Mouse (Mus musculus): ENCODE measurements around the gene Il6.
"Not testable (repeated sequence)": the region's sequence is repeated elsewhere in the genome, so short reads cannot be mapped to it uniquely, and the experiment has no call there.

Gene Il6

GRCm38 (mm10) chr5:30012726-30013503 is at the start of gene Il6:
Il6 (plus strand) TSS chr5:30013114.
- peak; percentile 95 to 96 for DNase-seq

DNA sequence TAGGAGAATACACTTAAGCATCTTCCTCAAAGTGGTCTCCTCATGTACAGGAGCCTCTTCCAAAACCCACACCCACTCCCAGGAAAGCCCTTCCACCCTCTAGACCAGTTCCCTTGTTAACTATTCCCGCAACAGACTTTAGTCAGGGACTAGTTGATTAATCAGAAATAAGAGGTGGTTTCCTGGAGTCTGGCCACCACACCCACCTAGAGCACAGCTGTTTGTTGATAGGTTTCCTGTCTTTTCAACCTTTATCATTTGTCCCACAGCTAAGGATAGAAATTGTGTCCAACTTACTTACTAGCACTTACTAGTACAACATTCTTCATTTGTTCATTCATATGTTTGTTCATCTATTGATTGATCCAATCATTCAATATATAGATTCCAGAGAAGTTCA is 49.4 kb upstream of the Il6 start:
- no peak for DNase-seq

DNA sequence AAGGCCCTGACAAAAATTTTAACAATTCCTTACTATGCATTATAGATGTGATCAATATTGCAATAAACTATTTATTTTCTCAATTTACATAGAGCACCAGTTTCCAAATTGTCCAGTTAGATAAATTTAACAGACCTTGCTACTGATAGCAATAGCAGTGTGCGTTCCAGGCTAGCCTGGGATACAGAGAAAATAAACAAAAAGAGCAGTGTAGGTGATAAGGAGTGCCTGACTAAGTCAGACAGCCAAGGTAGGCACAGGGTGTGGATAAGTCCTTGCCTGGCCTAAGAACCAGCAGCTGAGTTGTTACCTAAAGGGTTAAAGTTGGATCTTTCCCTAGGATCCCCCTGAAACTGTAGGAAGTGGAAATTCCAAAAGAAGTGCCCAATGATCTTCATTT is 42.7 kb upstream of the Il6 start:
- DNase-seq = no peak

GRCm38 (mm10) chr5:29972796-29973195 is 40.1 kb upstream of the Il6 start:
- DNase-seq = no peak

DNA sequence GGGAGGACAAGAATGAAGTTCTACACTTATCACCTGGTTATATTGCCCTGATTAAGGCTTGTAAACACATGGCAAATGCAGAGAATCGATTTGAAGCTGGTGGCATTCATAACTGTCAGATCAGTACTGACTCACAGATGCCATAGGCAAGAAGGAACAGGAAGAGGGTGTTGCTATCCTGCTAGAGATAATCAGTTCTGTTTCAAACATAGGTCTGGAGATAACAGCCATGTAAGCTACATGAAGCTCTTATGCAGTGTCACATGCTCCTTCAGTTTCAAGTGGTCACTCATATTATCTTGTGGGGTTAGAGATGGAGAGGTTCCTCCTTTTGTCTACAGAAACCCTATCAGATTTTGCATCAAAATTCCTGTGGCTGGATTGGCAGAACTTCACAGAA is 39.4 kb upstream of the Il6 start:
- DNase-seq = no peak

DNA sequence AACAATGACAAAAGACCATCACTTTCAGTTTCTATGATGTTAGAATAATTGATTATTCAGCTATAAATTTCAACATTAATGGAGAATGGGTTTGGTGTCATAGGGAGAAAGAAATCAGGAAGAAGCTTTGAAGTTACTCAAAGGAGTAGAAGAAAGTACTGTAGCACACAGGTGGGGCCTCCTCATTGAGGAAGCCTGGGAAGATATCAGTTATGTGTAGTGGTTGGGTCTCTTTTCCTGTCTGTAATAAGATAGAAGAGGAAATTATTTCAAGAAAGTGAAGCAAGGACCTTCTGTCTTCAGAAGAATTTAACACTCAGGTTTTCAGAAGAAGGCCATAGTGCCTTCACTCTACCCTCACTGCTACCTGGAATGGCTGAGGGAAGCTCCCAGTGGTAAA is 38.8 kb upstream of the Il6 start:
- no peak for DNase-seq

- no peak for DNase-seq
Measured at GRCm38 (mm10) chr5:29993583-29993982, 19.3 kb upstream of the Il6 start.

- no peak for DNase-seq
Measured at GRCm38 (mm10) chr5:29994344-29994743, 18.6 kb upstream of the Il6 start.

DNA sequence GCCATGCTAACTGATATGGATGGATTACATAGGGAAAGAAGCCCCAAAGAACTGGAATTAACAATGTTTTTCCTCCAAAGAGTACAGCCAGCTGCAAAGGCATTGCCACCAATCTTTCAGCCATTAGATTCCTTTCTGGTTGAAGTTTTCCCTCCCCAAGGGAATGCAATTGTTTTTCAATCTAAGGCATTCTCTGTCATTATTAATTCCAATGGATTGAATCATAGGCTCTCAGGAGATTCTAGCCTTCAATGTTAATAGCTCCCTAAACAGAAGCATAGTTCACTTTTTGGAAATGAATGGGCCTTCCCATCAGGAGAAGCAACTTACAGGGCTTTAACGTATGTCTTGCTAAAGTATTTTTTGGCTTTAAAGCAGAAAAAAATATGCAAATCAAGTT is 15.6 kb upstream of the Il6 start:
- DNase-seq = no peak

DNA sequence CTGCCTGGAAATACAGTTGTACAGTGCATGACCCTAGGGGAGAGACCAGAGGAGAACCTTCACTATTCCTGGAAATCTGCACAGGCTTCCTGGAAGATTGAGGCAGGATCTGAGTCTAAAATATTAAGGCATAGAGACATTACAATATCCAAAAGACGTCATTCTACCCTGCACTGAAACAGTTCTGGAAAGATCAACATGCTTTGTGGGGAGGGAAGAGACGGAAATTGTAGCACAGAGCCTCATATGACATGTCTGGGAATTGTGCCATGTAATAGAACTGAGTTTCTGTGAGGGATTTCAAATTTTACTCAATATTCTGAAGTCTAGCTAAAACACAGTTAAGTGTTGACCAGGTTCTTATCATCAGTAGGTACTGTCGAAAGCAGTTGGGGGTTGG is 12.0 kb upstream of the Il6 start:
- no peak for DNase-seq

DNA sequence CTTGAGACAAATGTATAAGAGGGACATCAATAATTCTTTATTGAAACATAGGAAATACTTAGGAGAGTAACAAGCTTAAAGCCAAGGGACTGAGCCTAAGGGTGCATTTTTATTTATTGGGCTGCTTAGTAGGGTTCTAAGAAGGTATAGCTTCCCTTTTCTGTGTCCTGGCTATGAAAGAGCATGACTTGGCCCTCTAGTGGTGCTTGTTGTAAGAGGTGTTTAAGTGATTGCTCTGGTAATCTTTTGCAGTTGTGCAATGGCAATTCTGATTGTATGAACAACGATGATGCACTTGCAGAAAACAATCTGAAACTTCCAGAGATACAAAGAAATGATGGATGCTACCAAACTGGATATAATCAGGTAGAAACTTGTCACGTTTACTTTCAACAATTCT is 1.7 kb downstream of the Il6 start:
- DNase-seq = peak; percentile 12 to 26

DNA sequence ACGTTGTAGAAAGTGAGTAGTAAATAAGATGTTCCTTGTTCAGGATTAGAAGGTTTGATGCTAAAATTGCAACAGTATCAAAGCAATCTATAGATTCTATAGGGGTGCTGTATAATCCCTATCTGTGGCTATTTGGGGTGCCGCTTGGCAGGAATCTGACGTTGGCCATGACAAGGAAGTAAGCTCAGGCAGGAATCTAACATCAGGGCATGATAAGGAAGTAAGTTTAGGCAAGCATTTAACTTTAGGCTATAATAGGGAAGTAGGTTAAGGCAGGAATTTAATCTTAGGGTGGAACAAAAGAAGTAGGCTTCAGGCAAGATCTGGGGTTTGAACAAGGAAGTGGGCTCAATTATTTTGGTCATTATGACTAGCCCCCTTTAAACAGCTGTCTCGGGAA is 22.9 kb downstream of the Il6 start:
- DNase-seq = not testable (repeated sequence)

GRCm38 (mm10) chr5:30037111-30037510 is 24.2 kb downstream of the Il6 start:
- DNase-seq = not testable (repeated sequence)

GRCm38 (mm10) chr5:30039324-30039723 is 26.4 kb downstream of the Il6 start:
- DNase-seq = not testable (repeated sequence)

GRCm38 (mm10) chr5:30039841-30040240 is 26.9 kb downstream of the Il6 start:
- DNase-seq = not testable (repeated sequence)

GRCm38 (mm10) chr5:30058216-30058731 is 45.4 kb downstream of the Il6 start:
- no peak for DNase-seq

GRCm38 (mm10) chr5:30059607-30060006 is 46.7 kb downstream of the Il6 start:
- not testable (repeated sequence) for DNase-seq

GRCm38 (mm10) chr5:30067726-30068125 is 54.8 kb downstream of the Il6 start:
- no peak for DNase-seq
